Mouse (Mus musculus) MEL (cell line): ENCODE results near the gene Yeats2. TPM values are rescaled to one million over a fixed set of nuclear protein-coding genes. Genes with fewer than 3 reads are reported as not detected.

Source experiments
- DNase-seq: peaks from one replicate; pipeline ENCODE4 v3.0.0; 2011; ENCODE audit warnings: low read depth, low spot score
- H3K27ac ChIP-seq: 2 replicates; pipeline ENCODE4 v1.5.1; 2012; ENCODE audit warnings: low read depth, mild to moderate bottlenecking, control low read depth, low read length, moderate library complexity; ENCODE audit not compliant: control insufficient read depth
- H3K27me3 ChIP-seq, 2 experiments: fragments of 150-350 bp in 1 of 2; sonication (generic) in 1 of 2; 2 replicates each; pipeline ENCODE4 v1.6.1; 2012; ENCODE audit warnings: low read length in 2 of 2, mild to moderate bottlenecking in 2 of 2, improper control_type of control experiment in 1 of 2, moderate library complexity in 1 of 2; ENCODE audit not compliant: insufficient read depth in 2 of 2, control insufficient read depth in 1 of 2
- H3K36me3 ChIP-seq, 2 experiments: 2 replicates each; pipeline ENCODE4 v1.6.1; 2012 to 2014; ENCODE audit warnings: low read length in 2 of 2, improper control_type of control experiment in 1 of 2, inconsistent platforms in 1 of 2, mild to moderate bottlenecking in 1 of 2; ENCODE audit not compliant: insufficient read depth in 2 of 2, control insufficient read depth in 1 of 2
- H3K4me1 ChIP-seq, 2 experiments: fragments of 150-350 bp in 1 of 2; sonication (generic) in 1 of 2; 2 replicates each; pipeline ENCODE4 v1.6.1; 2012; ENCODE audit warnings: low read length in 2 of 2, improper control_type of control experiment in 1 of 2, mild to moderate bottlenecking in 1 of 2; ENCODE audit not compliant: insufficient read depth in 2 of 2, control insufficient read depth in 1 of 2
- H3K4me3 ChIP-seq, 2 experiments: fragments of 150-350 bp in 1 of 2; sonication (generic) in 1 of 2; 2 replicates each; pipeline ENCODE4 v1.5.1; 2012; ENCODE audit warnings: low read depth in 2 of 2, low read length in 2 of 2, mild to moderate bottlenecking in 2 of 2, moderate library complexity in 2 of 2, control low read depth in 1 of 2, improper control_type of control experiment in 1 of 2; ENCODE audit not compliant: control insufficient read depth in 1 of 2, insufficient read depth in 1 of 2
- H3K79me2 ChIP-seq: 2 replicates; pipeline ENCODE4 v1.6.1; 2012; ENCODE audit warnings: mild to moderate bottlenecking, low read length, moderate library complexity; ENCODE audit not compliant: control insufficient read depth, poor library complexity, insufficient read depth
- H3K9ac ChIP-seq: 2 replicates; pipeline ENCODE4 v1.6.1; 2012; ENCODE audit warnings: low read depth, mild to moderate bottlenecking, control low read depth, low read length, moderate library complexity; ENCODE audit not compliant: control insufficient read depth, poor library complexity, severe bottlenecking
- H3K9me3 ChIP-seq: fragments of 150-350 bp; sonication (generic); replicated peaks from 2 replicates; pipeline ENCODE4 v1.6.1; 2012; ENCODE audit warnings: mild to moderate bottlenecking, low read length, improper control_type of control experiment, moderate library complexity; ENCODE audit not compliant: insufficient read depth
- CTCF ChIP-seq, 3 experiments: IDR thresholded peaks in 2 of 3; conservative IDR thresholded peaks in 1 of 3; 2 replicates each; pipeline ENCODE4 v1.5.1; 2011 to 2012; ENCODE audit warnings: low read length in 3 of 3, low read depth in 2 of 3, mild to moderate bottlenecking in 2 of 3, improper control_type of control experiment in 1 of 3, inconsistent platforms in 1 of 3, mixed read lengths in 1 of 3, moderate library complexity in 1 of 3; ENCODE audit not compliant: control insufficient read depth in 1 of 3, insufficient read depth in 1 of 3, poor library complexity in 1 of 3, severe bottlenecking in 1 of 3
- E2F4 ChIP-seq: IDR thresholded peaks from 2 replicates; pipeline ENCODE4 v1.6.1; 2011; ENCODE audit warnings: low read depth, low read length, improper control_type of control experiment, borderline replicate concordance
- EP300 ChIP-seq, 2 experiments: IDR thresholded peaks; 2 replicates each; pipeline ENCODE4 v1.6.1; 2011; ENCODE audit warnings: improper control_type of control experiment in 2 of 2, low read length in 2 of 2, low read depth in 1 of 2, mild to moderate bottlenecking in 1 of 2
- ETS1 ChIP-seq: IDR thresholded peaks from 2 replicates; pipeline ENCODE4 v1.6.1; 2012; ENCODE audit warnings: low read depth, mild to moderate bottlenecking, inconsistent platforms, low read length, improper control_type of control experiment, moderate library complexity
- MAX ChIP-seq: IDR thresholded peaks from 2 replicates; pipeline ENCODE4 v1.6.1; 2011; ENCODE audit warnings: low read length, improper control_type of control experiment
- MAZ ChIP-seq: IDR thresholded peaks from 2 replicates; pipeline ENCODE4 v1.6.1; 2012; ENCODE audit warnings: low read depth, mild to moderate bottlenecking, inconsistent platforms, low read length, improper control_type of control experiment
- MEF2A ChIP-seq: IDR thresholded peaks from 2 replicates; pipeline ENCODE4 v1.6.1; 2014; ENCODE audit warnings: low read depth, mild to moderate bottlenecking, inconsistent platforms, low read length, improper control_type of control experiment; ENCODE audit not compliant: poor library complexity, insufficient replicate concordance, severe bottlenecking; ENCODE audit errors: extremely low read depth
- MYB ChIP-seq: IDR thresholded peaks from 2 replicates; pipeline ENCODE4 v1.6.1; 2011; ENCODE audit warnings: mild to moderate bottlenecking, low read depth, low read length, improper control_type of control experiment
- MYC ChIP-seq: IDR thresholded peaks from 2 replicates; pipeline ENCODE4 v1.6.1; 2011; ENCODE audit warnings: low read depth, mild to moderate bottlenecking, low read length, improper control_type of control experiment, moderate library complexity
- NRF1 ChIP-seq: IDR thresholded peaks from 2 replicates; pipeline ENCODE4 v1.6.1; 2014; ENCODE audit warnings: low read depth, mild to moderate bottlenecking, inconsistent platforms, low read length, improper control_type of control experiment, moderate library complexity; ENCODE audit not compliant: poor library complexity, insufficient read depth, severe bottlenecking
- POLR2AphosphoS5 ChIP-seq: IDR thresholded peaks from 2 replicates; pipeline ENCODE4 v1.6.1; 2012; ENCODE audit warnings: low read depth, borderline replicate concordance, mild to moderate bottlenecking, inconsistent platforms, low read length, moderate library complexity, mixed read lengths
- RAD21 ChIP-seq: IDR thresholded peaks from 2 replicates; pipeline ENCODE4 v1.6.1; 2011; ENCODE audit warnings: mild to moderate bottlenecking, low read depth, low read length, improper control_type of control experiment
- SMC3 ChIP-seq: IDR thresholded peaks from 2 replicates; pipeline ENCODE4 v1.6.1; 2011; ENCODE audit warnings: low read depth, low read length, improper control_type of control experiment
- UBTF ChIP-seq: IDR thresholded peaks from 2 replicates; pipeline ENCODE4 v1.6.1; 2012; ENCODE audit warnings: low read depth, mild to moderate bottlenecking, inconsistent platforms, low read length, improper control_type of control experiment, moderate library complexity, borderline replicate concordance; ENCODE audit not compliant: insufficient read depth
- USF1 ChIP-seq: IDR thresholded peaks from 2 replicates; pipeline ENCODE4 v1.6.1; 2014; ENCODE audit warnings: low read depth, mild to moderate bottlenecking, inconsistent platforms, low read length, improper control_type of control experiment, moderate library complexity
- ZMIZ1 ChIP-seq: IDR thresholded peaks from 2 replicates; pipeline ENCODE4 v1.6.1; 2012; ENCODE audit warnings: low read depth, mild to moderate bottlenecking, inconsistent platforms, low read length, improper control_type of control experiment, moderate library complexity
- ZNF384 ChIP-seq: IDR thresholded peaks from 2 replicates; pipeline ENCODE4 v1.6.1; 2012; ENCODE audit warnings: low read depth, mild to moderate bottlenecking, inconsistent platforms, low read length, improper control_type of control experiment
- polyA plus RNA-seq, 2 experiments: library from polyadenylated mRNA; stranded (reverse) in 1 of 2; unstranded in 1 of 2; fragments of >175 nt in 1 of 2; fragments of >200 nt in 1 of 2; gene quantifications; 2 replicates each; pipeline versions ENCODE4 v1.2.1 to v1.2.4; 2012; ENCODE audit warnings: low replicate concordance in 2 of 2, low read depth in 1 of 2; ENCODE audit not compliant: insufficient read length in 2 of 2, insufficient read depth in 1 of 2, missing spikeins in 1 of 2
- total RNA-seq: library from RNA; depleted of rRNA; stranded (reverse); fragments of 300-350 nt; gene quantifications from 2 replicates; pipeline ENCODE4 v1.2.3, GENCODE M21; 2012

The Yeats2 gene
- total and polyA plus RNA-seq, 3 experiments, result 12.7 to 23.2 TPM; not detected in 1

- TF ChIP-seq RAD21 (peak; percentile 30), ETS1 (no peak), UBTF (no peak), SMC3 (peak; percentile 42), CTCF (IDR thresholded peaks at IDR 0.05 in 2 of 3, conservative IDR thresholded peaks at IDR 0.05 in 1 of 3; ENCODE audit: control insufficient read depth in 1 of 3, insufficient read depth in 1 of 3, low read depth in 2 of 3, low read length in 3 of 3, poor library complexity in 1 of 3, severe bottlenecking in 1 of 3) (peak; percentile 19 to 50 (median 37); a peak in 5 of 6 replicates)
- H3K27ac ChIP-seq, result no peak overlapping the region
- H3K9ac ChIP-seq, result no peak overlapping the region
- DNase-seq, result peak; percentile 48
- peaks cover 2 to 7% of the 10 kb centered on the region in 2 experiments for H3K36me3 ChIP-seq
- H3K27me3 ChIP-seq, result no peaks in the 10 kb centered on the region
- H3K79me2 ChIP-seq, result no peaks in the 10 kb centered on the region
- no peak overlapping the region for H3K4me3 ChIP-seq
- no peaks in the 10 kb centered on the region for H3K9me3 ChIP-seq
- H3K4me1 ChIP-seq, result peaks cover 0 to 9% of the 10 kb centered on the region in 2 experiments; a peak in 2 of 4 replicates
Measured at GRCm38 (mm10) chr16:20195546-20195945, 54.7 kb downstream of the Yeats2 start.

GRCm38 (mm10) chr16:20196962-20197361 is 56.1 kb downstream of the Yeats2 start:
- DNase-seq, result no peak

GRCm38 (mm10) chr16:20199501-20200201 is 58.8 kb downstream of the Yeats2 start:
- TF ChIP-seq ZMIZ1 (no peak), USF1 (no peak), NRF1 (no peak), MAX (no peak), MAZ (no peak), EP300 (IDR thresholded peaks at IDR 0.05; ENCODE audit: low read depth in 1 of 2, low read length in 2 of 2) (no peak), MEF2A (no peak)
- Histone ChIP-seq H3K27me3 (no peaks in the 10 kb centered on the region), H3K9me3 (no peaks in the 10 kb centered on the region), H3K9ac (no peak overlapping the region), H3K27ac (no peak overlapping the region), H3K4me3 (no peak overlapping the region), H3K36me3 (peaks cover 0 to 2% of the 10 kb centered on the region in 2 experiments; a peak in 2 of 4 replicates), H3K79me2 (no peaks in the 10 kb centered on the region), H3K4me1 (no peaks in the 10 kb centered on the region)
- DNase-seq, result no peak

More at GRCm38 (mm10) chr16:20196962-20197361, 56.1 kb downstream of the Yeats2 start:
- no peaks in the 10 kb centered on the region for H3K27me3 ChIP-seq
- TF ChIP-seq E2F4, result no peak
- no peak for TF ChIP-seq POLR2AphosphoS5
- TF ChIP-seq MYB, result no peak
- TF ChIP-seq ZNF384, result no peak
- no peak for TF ChIP-seq MYC
- no peak for TF ChIP-seq NRF1
- peaks cover 0 to 2% of the 10 kb centered on the region in 2 experiments; a peak in 2 of 4 replicates for H3K4me1 ChIP-seq
- no peaks in the 10 kb centered on the region for H3K79me2 ChIP-seq
- H3K36me3 ChIP-seq, result peaks cover 2% of the 10 kb centered on the region in 2 experiments; a peak in 3 of 4 replicates
- H3K9ac ChIP-seq, result no peak overlapping the region
- no peak overlapping the region for H3K27ac ChIP-seq
- no peak overlapping the region for H3K4me3 ChIP-seq
- H3K9me3 ChIP-seq, result no peaks in the 10 kb centered on the region
